Mouse (Mus musculus): ENCODE data around the gene Bmpr2. TPM values are rescaled to one million over a fixed set of nuclear protein-coding genes. Genes with fewer than 3 reads are reported as not detected.
A peak's percentile ranks its signal among the peaks of the same experiment; 100 is the strongest.

The Bmpr2 gene
- polyA plus RNA-seq, 1 experiment from 2014 or later = 11.2 TPM

DNA sequence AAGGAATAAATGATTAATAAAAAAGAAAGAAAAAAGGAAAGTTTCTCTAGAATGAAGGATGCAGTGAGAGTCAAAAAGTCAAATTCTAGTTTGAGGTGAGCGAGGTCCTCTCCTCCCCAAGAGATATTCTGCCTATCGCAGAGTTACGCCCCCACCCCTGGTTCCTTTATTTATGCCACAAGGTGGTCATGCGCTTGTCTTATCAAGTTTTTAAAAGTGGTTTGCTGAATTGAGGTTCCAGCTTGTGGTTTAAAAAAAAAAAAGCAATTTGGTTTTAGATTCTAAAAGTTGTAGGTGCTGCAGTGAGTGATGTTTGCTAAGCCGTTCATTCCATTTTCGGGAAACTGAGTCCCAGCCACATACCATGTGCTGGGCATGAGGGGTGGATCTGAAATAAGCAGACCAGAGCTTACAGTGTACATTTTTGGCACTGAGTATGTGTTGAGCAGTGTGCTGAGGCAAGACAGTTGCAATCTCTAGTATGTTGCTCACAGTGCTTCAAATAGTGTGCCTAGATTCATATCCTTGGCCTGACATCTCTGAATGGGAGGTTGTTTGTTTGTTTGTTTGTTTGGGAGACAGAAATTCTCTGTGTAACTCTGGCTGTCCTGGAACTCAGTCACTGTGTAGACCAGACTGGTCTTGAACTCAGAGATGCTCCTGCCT is 141.6 kb downstream of the Bmpr2 start:
- no peaks in the 10 kb centered on the region for H3K9me3 ChIP-seq
- no peak for ATAC-seq (ENCODE audit: low FRiP score, low read depth)
- no peaks in the 10 kb centered on the region for H3K4me1 ChIP-seq
- H3K4me2 ChIP-seq (replicated peaks) = no peak overlapping the region
- H3K9ac ChIP-seq = no peak overlapping the region
- H3K4me3 ChIP-seq = no peak overlapping the region
- no peaks in the 10 kb centered on the region for H3K36me3 ChIP-seq
- H3K27ac ChIP-seq = no peak overlapping the region
- WGBS = 93% methylated on average over 6 of the region's 6 CpGs
- H3K27me3 ChIP-seq = no peaks in the 10 kb centered on the region

DNA sequence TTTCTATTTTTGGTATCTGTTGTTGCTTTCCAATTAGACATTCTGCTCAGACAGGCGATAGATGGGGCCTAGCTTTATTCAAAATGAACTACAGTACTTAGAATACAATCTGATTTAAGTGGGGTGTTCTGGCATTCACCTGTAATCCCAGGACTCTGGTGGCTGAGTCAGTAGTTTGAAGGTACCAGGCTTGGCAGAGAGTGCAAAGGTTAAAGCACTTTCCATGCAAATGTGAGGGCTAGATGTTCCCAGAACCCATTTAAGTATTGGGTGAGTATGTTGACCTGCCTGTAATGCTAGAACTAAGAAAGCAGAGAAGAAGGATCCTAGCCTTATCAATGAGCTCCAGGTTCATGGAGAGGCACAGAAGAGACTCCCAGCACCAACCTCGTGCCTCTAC is 142.7 kb downstream of the Bmpr2 start:
- Histone ChIP-seq H3K4me3 (no peak overlapping the region), H3K9ac (no peak overlapping the region), H3K27ac (no peak overlapping the region), H3K4me1 (no peaks in the 10 kb centered on the region), H3K36me3 (no peaks in the 10 kb centered on the region), H3K4me2 (replicated peaks) (no peak overlapping the region), H3K27me3 (no peaks in the 10 kb centered on the region), H3K9me3 (no peaks in the 10 kb centered on the region)
- ATAC-seq (ENCODE audit: low FRiP score, low read depth) = no peak
- WGBS = 84% methylated on average over 2 of the region's 2 CpGs

DNA sequence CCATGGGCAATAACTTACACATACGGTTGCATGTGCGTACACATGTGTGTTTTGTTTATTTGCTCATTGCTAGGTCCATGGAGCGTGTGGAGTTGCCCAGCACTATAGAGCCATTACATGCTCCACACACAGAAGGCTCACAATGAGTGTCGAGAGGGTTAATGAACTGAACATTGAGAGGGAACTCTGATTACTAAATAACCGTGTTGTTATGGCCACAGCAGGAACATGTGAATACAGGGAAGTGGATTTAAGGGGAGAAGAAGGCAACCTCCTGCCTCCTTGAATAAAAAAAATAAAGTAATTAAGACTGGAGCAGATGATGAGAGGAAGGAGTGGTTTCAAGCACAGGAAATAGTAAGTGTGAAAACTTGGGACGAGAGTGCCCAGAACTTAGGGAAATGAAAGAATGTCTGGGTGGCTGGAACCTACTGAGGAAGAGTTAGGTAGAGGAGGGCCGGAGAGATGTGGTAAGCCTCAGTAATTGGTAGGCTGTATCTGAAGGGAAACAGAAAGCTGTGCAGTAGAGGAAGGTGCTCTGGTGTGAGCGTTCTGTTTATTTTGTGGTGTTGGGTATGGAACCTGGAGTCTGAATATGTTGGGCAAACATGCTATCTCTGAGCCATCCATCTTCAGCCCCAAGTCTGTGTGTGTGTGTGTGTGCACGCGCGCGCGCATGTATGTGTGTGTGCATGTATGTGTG is 143.8 kb downstream of the Bmpr2 start:
- no peak overlapping the region for H3K9ac ChIP-seq
- no peak overlapping the region for H3K4me2 ChIP-seq (replicated peaks)
- WGBS = 85% methylated on average over 13 of the region's 13 CpGs
- no peak for ATAC-seq (ENCODE audit: low FRiP score, low read depth)
- no peaks in the 10 kb centered on the region for H3K36me3 ChIP-seq
- H3K27ac ChIP-seq = no peak overlapping the region
- no peaks in the 10 kb centered on the region for H3K9me3 ChIP-seq
- no peaks in the 10 kb centered on the region for H3K27me3 ChIP-seq
- no peak overlapping the region for H3K4me3 ChIP-seq
- no peaks in the 10 kb centered on the region for H3K4me1 ChIP-seq

DNA sequence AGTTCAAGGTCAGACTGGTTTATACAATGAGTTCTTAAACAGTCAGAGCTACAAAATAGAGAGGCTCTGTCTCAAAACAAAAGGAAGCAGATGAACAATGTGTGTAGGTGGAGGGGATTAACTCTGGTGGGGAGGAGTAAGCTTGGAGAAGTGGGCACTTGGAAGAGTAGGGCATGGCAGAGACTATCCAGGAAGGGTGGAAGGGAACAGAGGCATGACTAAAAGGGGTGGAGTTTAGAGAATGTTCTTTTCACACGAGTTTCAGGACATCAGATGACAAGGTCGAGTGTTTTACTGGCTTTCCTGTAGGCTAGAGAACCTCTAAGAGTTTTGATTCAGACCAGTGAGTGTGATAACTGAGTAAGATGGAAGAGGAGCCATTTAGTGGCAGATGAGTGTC is 144.5 kb downstream of the Bmpr2 start:
- Histone ChIP-seq H3K4me1 (no peaks in the 10 kb centered on the region), H3K4me2 (replicated peaks) (no peak overlapping the region), H3K27ac (no peak overlapping the region), H3K36me3 (no peaks in the 10 kb centered on the region), H3K4me3 (no peak overlapping the region), H3K9ac (no peak overlapping the region), H3K27me3 (no peaks in the 10 kb centered on the region), H3K9me3 (no peaks in the 10 kb centered on the region)
- 39% methylated on average over 2 of the region's 2 CpGs for WGBS
- ATAC-seq (ENCODE audit: low FRiP score, low read depth) = no peak

DNA sequence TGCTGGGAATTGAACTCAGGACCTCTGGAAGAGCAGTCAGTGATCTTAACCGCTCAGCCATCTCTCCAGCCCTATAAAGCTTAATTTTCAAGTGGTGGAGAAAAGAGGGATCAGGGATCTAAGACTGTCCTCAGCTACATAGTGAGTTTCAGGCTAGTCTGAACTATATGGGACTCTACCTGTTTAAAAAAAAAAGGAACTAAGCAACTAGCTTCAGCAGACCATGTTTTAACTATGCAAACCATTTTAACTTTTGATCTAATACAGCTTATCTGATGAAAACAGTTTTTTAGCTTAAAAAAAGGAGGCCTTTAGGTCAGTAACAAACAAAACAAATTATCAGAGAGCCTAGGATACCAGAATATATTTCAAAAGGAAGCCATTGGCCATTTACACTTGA is 147.7 kb downstream of the Bmpr2 start:
- ATAC-seq (ENCODE audit: low FRiP score, low read depth) = no peak
- Histone ChIP-seq H3K4me2 (replicated peaks) (no peak overlapping the region), H3K4me3 (no peak overlapping the region), H3K36me3 (no peaks in the 10 kb centered on the region), H3K9me3 (no peaks in the 10 kb centered on the region), H3K4me1 (peaks cover 22% of the 10 kb centered on the region), H3K27me3 (no peaks in the 10 kb centered on the region), H3K27ac (no peak overlapping the region), H3K9ac (no peak overlapping the region)
- WGBS = 82% methylated on average over 1 of the region's 1 CpGs

DNA sequence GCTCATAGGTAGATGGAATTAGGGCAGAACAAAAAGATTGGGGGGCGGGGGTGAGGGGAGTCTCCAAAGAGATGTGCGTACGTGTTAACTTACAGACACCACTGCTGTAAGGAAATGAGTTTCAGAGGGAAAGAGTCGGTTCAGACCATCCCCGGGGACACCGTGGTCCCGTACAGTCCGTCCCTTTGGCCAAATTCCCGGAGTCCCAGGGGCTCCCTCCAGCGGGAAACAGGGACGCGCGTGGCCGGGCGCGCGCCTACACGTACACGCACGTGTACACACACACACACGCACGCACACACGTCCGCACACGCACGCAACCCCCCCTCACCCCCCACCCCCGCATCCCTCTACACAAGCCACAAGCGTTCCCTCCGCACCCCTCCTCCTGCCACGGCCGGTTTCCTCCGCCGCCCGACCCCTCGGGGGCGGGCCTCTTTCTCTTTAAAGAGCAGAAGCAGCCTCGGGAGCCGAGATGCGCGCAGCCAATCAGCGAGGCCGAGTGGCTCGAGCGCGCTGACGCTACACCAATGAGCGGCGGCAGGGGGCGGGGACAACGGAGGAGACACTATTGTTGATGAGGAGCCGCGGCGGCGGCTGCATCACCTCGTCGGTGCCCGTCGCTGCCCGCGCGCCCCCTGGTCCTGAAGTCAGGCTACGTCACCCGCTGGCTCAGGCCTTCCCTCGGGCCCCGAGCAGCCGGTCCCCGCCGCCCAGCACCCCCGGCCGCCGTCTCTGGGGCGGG is 149.4 kb downstream of the Bmpr2 start, which contains the start of gene Fam117b:
Gene Fam117b, plus strand, starts transcription at position 594 of the 745 bp plus-strand sequence.
- Histone ChIP-seq H3K4me1 (peaks cover 28% of the 10 kb centered on the region), H3K27ac (peak within 1 kb of the TSS; percentile 89), H3K4me2 (replicated peaks) (peak within 1 kb of the TSS; percentile 78), H3K27me3 (no peaks in the 10 kb centered on the region), H3K9me3 (no peaks in the 10 kb centered on the region), H3K9ac (peak within 1 kb of the TSS; percentile 94), H3K4me3 (peak within 1 kb of the TSS; percentile 98), H3K36me3 (no peaks in the 10 kb centered on the region)
- under 1% methylated on average over 72 of the region's 72 CpGs for WGBS
- peak; percentile 96 for ATAC-seq (ENCODE audit: low FRiP score, low read depth)

DNA sequence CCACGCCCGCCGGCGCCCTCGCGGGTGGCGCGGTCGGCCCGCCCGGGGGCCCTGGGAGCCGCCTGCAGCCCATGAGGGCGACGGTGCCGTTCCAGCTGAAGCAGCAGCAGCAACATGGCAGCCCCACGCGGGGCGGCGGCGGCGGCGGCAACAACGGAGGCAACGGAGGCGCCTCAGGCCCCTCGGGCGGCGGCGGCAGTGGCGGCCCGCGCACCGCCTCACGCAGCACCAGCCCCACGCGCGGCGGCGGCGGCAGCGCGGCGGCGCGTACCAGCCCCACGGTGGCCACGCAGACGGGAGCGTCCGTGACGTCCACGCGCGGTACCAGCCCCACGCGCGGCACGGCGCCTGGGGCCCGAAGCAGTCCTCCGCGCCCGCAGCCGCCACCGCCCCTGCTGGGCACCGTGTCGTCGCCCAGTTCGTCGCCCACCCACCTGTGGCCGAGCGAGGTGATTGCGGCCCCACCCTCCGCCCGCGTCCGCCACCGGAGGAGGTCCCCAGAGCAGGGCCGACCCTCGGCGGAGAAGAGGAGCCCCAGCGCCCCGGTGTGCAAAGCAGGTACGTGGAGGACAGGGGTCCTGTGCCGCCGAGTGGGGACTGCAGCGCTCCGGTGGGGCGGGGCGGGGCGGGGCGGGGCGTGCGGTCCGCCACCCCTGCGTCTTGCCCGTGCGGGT is 150.1 kb downstream of the Bmpr2 start:
- peaks cover 30% of the 10 kb centered on the region for H3K4me1 ChIP-seq
- H3K27me3 ChIP-seq = no peaks in the 10 kb centered on the region
- WGBS = under 1% methylated on average over 75 of the region's 98 CpGs
- H3K4me3 ChIP-seq = peak overlapping the region; percentile 98
- no peaks in the 10 kb centered on the region for H3K36me3 ChIP-seq
- H3K4me2 ChIP-seq (replicated peaks) = peak overlapping the region; percentile 78
- H3K27ac ChIP-seq = peak overlapping the region; percentile 89
- peak; percentile 46 for ATAC-seq (ENCODE audit: low FRiP score, low read depth)
- no peaks in the 10 kb centered on the region for H3K9me3 ChIP-seq
- H3K9ac ChIP-seq = peak overlapping the region; percentile 94

DNA sequence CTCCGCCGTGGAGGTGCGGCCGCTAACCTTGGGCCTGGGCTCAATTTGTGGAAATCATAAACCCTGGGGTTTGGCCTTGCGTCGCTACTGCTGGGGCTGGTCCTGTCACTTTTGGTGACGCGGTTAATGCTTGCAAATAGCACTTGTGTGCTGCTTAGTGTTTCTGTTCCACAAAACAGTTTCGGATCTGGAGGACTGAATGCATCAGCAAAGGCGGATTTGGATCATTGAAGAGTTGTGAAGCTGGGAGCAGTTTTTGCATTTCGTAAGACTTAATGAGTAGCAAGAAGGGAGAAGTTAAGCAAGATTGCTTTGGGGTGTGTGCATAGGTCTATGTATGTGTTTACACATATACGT is 150.6 kb downstream of the Bmpr2 start:
- WGBS = 4% methylated on average over 12 of the region's 12 CpGs
- ATAC-seq (ENCODE audit: low FRiP score, low read depth) = no peak
- H3K9ac ChIP-seq = peak overlapping the region; percentile 94
- peak overlapping the region; percentile 89 for H3K27ac ChIP-seq
- H3K36me3 ChIP-seq = no peaks in the 10 kb centered on the region
- peak overlapping the region; percentile 78 for H3K4me2 ChIP-seq (replicated peaks)
- H3K4me3 ChIP-seq = peak overlapping the region; percentile 98
- peaks cover 30% of the 10 kb centered on the region for H3K4me1 ChIP-seq
- H3K9me3 ChIP-seq = no peaks in the 10 kb centered on the region
- no peaks in the 10 kb centered on the region for H3K27me3 ChIP-seq

DNA sequence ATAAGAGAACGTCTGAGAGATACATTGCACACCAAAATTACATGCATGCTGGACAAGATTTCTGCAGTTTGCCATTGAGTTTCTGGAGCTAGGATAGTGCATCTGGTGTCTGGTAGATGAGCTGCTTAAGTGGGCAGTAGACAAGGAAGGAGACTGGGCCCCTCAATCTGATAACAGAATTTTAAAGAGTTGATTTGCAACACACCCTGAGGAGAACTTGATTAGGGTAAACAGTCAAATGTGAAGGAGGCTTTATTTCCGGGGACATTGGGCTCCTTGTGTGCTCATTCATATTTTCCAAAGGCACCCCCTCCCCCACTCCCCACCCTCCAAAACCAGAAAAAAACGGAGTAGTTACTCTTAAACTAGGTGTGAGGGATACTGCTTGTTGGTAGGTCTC is 151.6 kb downstream of the Bmpr2 start:
- Histone ChIP-seq H3K36me3 (no peaks in the 10 kb centered on the region), H3K9ac (no peak overlapping the region), H3K4me2 (replicated peaks) (peak overlapping the region; percentile 78), H3K27ac (no peak overlapping the region), H3K4me1 (peaks cover 30% of the 10 kb centered on the region), H3K27me3 (no peaks in the 10 kb centered on the region), H3K9me3 (no peaks in the 10 kb centered on the region), H3K4me3 (peak overlapping the region; percentile 98)
- no peak for ATAC-seq (ENCODE audit: low FRiP score, low read depth)
- WGBS = 64% methylated on average over 3 of the region's 3 CpGs

DNA sequence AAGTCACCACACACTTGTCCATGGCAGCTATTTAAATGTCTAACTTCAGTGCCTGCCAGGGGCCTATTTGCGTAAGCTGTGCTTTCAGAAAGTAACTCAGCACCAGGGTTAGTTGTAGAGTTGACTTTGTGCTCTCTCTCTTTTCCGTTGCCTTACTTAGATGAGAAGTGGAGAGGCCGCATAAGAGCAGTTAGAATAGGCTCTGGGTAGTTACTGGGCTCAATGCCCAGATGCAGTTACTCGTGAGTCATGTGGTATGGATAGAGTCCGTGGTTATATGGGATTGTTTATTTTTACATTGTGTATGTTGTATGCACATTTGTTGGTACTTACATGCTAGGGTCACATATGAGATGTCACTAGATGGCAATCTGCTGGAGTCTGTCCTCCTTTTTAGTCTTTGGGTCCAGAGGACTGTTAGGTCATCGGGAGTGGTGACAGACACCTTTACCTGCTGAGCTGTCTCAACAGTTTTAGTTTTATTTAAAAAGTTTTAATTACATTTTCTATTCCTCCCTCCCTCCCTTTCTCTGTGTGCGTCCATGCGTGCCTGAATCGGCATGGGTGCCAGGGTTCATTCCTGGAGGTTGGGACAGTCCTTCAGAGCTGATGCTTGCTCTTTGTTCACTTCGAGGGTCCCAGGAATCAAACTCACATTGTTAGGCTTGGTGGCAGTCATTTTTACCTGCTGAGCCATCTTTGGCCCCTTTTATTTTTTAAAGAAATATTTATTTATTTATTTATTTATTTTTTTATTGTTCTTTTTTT is 152.8 kb downstream of the Bmpr2 start:
- peaks cover 30% of the 10 kb centered on the region for H3K4me1 ChIP-seq
- H3K9ac ChIP-seq = no peak overlapping the region
- no peak for ATAC-seq (ENCODE audit: low FRiP score, low read depth)
- H3K4me3 ChIP-seq = no peak overlapping the region
- no peaks in the 10 kb centered on the region for H3K9me3 ChIP-seq
- H3K27ac ChIP-seq = no peak overlapping the region
- 75% methylated on average over 10 of the region's 10 CpGs for WGBS
- no peaks in the 10 kb centered on the region for H3K27me3 ChIP-seq
- H3K4me2 ChIP-seq (replicated peaks) = no peak overlapping the region
- no peaks in the 10 kb centered on the region for H3K36me3 ChIP-seq

DNA sequence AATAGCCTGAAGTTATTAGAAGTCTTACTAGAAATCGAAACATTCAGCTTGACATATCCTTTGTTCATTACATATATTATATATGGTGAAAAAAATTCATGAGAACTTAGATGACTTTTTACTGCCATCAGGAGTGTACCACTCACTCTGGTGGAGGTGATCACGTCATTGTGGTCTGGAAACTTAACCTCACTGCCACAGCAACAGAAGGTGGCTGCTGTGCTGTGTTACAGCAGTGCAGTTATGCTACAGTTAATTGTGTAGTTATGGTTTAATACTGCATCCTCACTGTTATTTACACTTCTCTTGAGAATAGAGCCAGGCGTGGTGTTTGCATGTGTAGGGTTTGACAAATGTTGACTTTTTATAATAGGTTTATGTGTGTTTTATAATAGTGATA is 154.2 kb downstream of the Bmpr2 start:
- H3K4me3 ChIP-seq = no peak overlapping the region
- peaks cover 30% of the 10 kb centered on the region for H3K4me1 ChIP-seq
- no peak for ATAC-seq (ENCODE audit: low FRiP score, low read depth)
- no peak overlapping the region for H3K27ac ChIP-seq
- H3K27me3 ChIP-seq = no peaks in the 10 kb centered on the region
- H3K4me2 ChIP-seq (replicated peaks) = no peak overlapping the region
- H3K9ac ChIP-seq = no peak overlapping the region
- WGBS = 57% methylated on average over 3 of the region's 3 CpGs
- H3K36me3 ChIP-seq = no peaks in the 10 kb centered on the region; the same call in 1 of the 2 replicates
- no peaks in the 10 kb centered on the region for H3K9me3 ChIP-seq

Measured in limb, embryonic 13.5 days (tissue).